In genomic region chr4:117311891-117312290, GRCm38 (mm10) we compare ENCODE assay signal across 19 mouse cellular contexts. TPM values are rescaled to one million over a fixed set of nuclear protein-coding genes. Genes with fewer than 3 reads are reported as not detected.
DNase-seq lines count a peak whose midpoint lies in the region; ATAC-seq lines count a peak whose summit lies in the region.
"Had no signal": no experiment of that assay in that cellular context is flagged by ENCODE, and none has a peak within 500 bp of the region (broad histone marks: within the 10 kb centered on the region; RNA-seq: fewer than 3 reads in every experiment).

No protein-coding gene starts in this region.

- H3K4me2 ChIP-seq in heart, embryonic 11.5 days, result peak overlapping the region; percentile 56
- H3K4me2 ChIP-seq in midbrain, embryonic 14.5 days (ENCODE audit: low read length), result no peak overlapping the region
- H3K4me2 ChIP-seq in neural tube, embryonic 15.5 days, result no peak overlapping the region

- H3K9me3 ChIP-seq in heart, embryonic 11.5 days (replicated peaks; ENCODE audit: control insufficient read depth, low read length), result no peaks in the 10 kb centered on the region
- no peaks in the 10 kb centered on the region; the same call in 1 of the 2 replicates for H3K9me3 ChIP-seq in midbrain, embryonic 10.5 days (replicated peaks)
- no peaks in the 10 kb centered on the region for H3K9me3 ChIP-seq in midbrain, embryonic 14.5 days (ENCODE audit: control insufficient read depth, low read length)
- H3K9me3 ChIP-seq in limb, embryonic 10.5 days (replicated peaks), result no peaks in the 10 kb centered on the region
- no peaks in the 10 kb centered on the region for H3K9me3 ChIP-seq in neural tube, embryonic 15.5 days (replicated peaks)
- H3K9me3 ChIP-seq: forebrain, embryonic 13.5 days; heart, embryonic 15.5 days had no signal

- 0 out of 2 replicates have a peak overlapping the region, but pooled peaks have one; percentile 24 for H3K9ac ChIP-seq in heart, embryonic 11.5 days (ENCODE audit: low read depth, low read length)
- H3K9ac ChIP-seq in midbrain, embryonic 14.5 days (replicated peaks; ENCODE audit: low read length), result no peak overlapping the region
- H3K9ac ChIP-seq in neural tube, embryonic 15.5 days (replicated peaks), result no peak overlapping the region
- H3K9ac ChIP-seq: forebrain, embryonic 13.5 days; heart, embryonic 15.5 days had no signal

- intact Hi-C loops in heart, postnatal 25 days (cut with DNase I), result no loop called here

- 40% methylated on average over 5 of the region's 5 CpGs for WGBS in heart, embryonic 11.5 days (ENCODE audit: insufficient replicate concordance)
- WGBS in midbrain, embryonic 10.5 days, result 54% methylated on average over 5 of the region's 5 CpGs
- 48% methylated on average over 5 of the region's 5 CpGs for WGBS in midbrain, embryonic 14.5 days
- 12% methylated on average over 5 of the region's 5 CpGs for WGBS in limb, embryonic 10.5 days
- WGBS in neural tube, embryonic 15.5 days, result 17% methylated on average over 5 of the region's 5 CpGs

- ATAC-seq in heart, embryonic 11.5 days (replicated peaks; ENCODE audit: insufficient number of reproducible peaks, low FRiP score, low TSS enrichment), result no peak
- no peak for ATAC-seq in midbrain, embryonic 14.5 days (ENCODE audit: low FRiP score, low TSS enrichment)
- 0 out of 2 replicates have a peak, but pooled peaks have one; percentile 52 for ATAC-seq in neural tube, embryonic 15.5 days (ENCODE audit: low FRiP score)
- ATAC-seq: activated CD4-positive, CD25-positive, alpha-beta regulatory T cell, adult 4 months; forebrain, embryonic 13.5 days had no signal

- H3K36me3 ChIP-seq in heart, embryonic 11.5 days (ENCODE audit: control insufficient read depth, insufficient read depth, low read length), result no peaks in the 10 kb centered on the region
- 0 out of 2 replicates have a peak, but pooled peaks cover 5% of the 10 kb centered on the region for H3K36me3 ChIP-seq in midbrain, embryonic 10.5 days
- no peaks in the 10 kb centered on the region for H3K36me3 ChIP-seq in midbrain, embryonic 14.5 days (ENCODE audit: control insufficient read depth, insufficient read depth, low read length)
- no peaks in the 10 kb centered on the region for H3K36me3 ChIP-seq in limb, embryonic 10.5 days
- no peaks in the 10 kb centered on the region for H3K36me3 ChIP-seq in neural tube, embryonic 15.5 days
- H3K36me3 ChIP-seq: heart, embryonic 15.5 days had no signal

- no peak overlapping the region for H3K4me3 ChIP-seq in heart, embryonic 11.5 days (ENCODE audit: low read depth, low read length)
- no peak overlapping the region for H3K4me3 ChIP-seq in midbrain, embryonic 10.5 days
- no peak overlapping the region for H3K4me3 ChIP-seq in midbrain, embryonic 14.5 days (replicated peaks; ENCODE audit: low read depth, low read length)
- peak overlapping the region; percentile 36 for H3K4me3 ChIP-seq in limb, embryonic 10.5 days
- H3K4me3 ChIP-seq in neural tube, embryonic 15.5 days (replicated peaks), result no peak overlapping the region
- H3K4me3 ChIP-seq: forebrain, embryonic 13.5 days had no signal

- DNase-seq in heart, postnatal 25 days (ENCODE audit: low spot score), result no peak
- DNase-seq in midbrain, embryonic 10.5 days (ENCODE audit: low spot score), result no peak
- no peak for DNase-seq in midbrain, embryonic 14.5 days
- no peak for DNase-seq in limb, embryonic 10.5 days (ENCODE audit: low spot score)
- no peak for DNase-seq in right cerebral cortex, adult 2 months (ENCODE audit: low spot score in 2 of 2)
- no peak for DNase-seq in lung, postnatal 4 days
- DNase-seq: cerebellum, adult 11-12 months; kidney, adult 11 months; layer of hippocampus, postnatal 36 days had no signal

- H3K27me3 ChIP-seq in heart, embryonic 11.5 days (ENCODE audit: control insufficient read depth, insufficient read depth, low read length), result peaks cover 41% of the 10 kb centered on the region
- H3K27me3 ChIP-seq in midbrain, embryonic 10.5 days (ENCODE audit: low read depth, poor library complexity, severe bottlenecking), result peaks cover 97% of the 10 kb centered on the region
- H3K27me3 ChIP-seq in midbrain, embryonic 14.5 days (ENCODE audit: control insufficient read depth, insufficient read depth, low read length), result peaks cover 24% of the 10 kb centered on the region
- peaks cover 99% of the 10 kb centered on the region for H3K27me3 ChIP-seq in limb, embryonic 10.5 days (ENCODE audit: low read depth, poor library complexity, severe bottlenecking)
- H3K27me3 ChIP-seq in neural tube, embryonic 15.5 days (replicated peaks), result peaks cover 63% of the 10 kb centered on the region

- H3K4me1 ChIP-seq in heart, embryonic 11.5 days (ENCODE audit: control insufficient read depth, insufficient read depth, low read length), result peaks cover 11% of the 10 kb centered on the region; the same call in 1 of the 2 replicates
- peaks cover 49% of the 10 kb centered on the region for H3K4me1 ChIP-seq in midbrain, embryonic 10.5 days
- H3K4me1 ChIP-seq in midbrain, embryonic 14.5 days (ENCODE audit: control insufficient read depth, insufficient read depth, low read length), result peaks cover 18% of the 10 kb centered on the region
- H3K4me1 ChIP-seq in limb, embryonic 10.5 days, result peaks cover 68% of the 10 kb centered on the region
- peaks cover 27% of the 10 kb centered on the region for H3K4me1 ChIP-seq in neural tube, embryonic 15.5 days

- H3K27ac ChIP-seq in heart, embryonic 11.5 days (ENCODE audit: low read depth, low read length), result no peak overlapping the region
- H3K27ac ChIP-seq in midbrain, embryonic 10.5 days (replicated peaks), result peak overlapping the region; percentile 4; the same call in 1 of the 2 replicates
- H3K27ac ChIP-seq in midbrain, embryonic 14.5 days (replicated peaks; ENCODE audit: low read depth, low read length), result no peak overlapping the region
- H3K27ac ChIP-seq in limb, embryonic 10.5 days, result peak overlapping the region; percentile 19; the same call in 1 of the 2 replicates
- no peak overlapping the region for H3K27ac ChIP-seq in neural tube, embryonic 15.5 days (replicated peaks)
- H3K27ac ChIP-seq: forebrain, embryonic 13.5 days; heart, embryonic 15.5 days; macrophage had no signal

RNA-seq across cellular contexts. Expression of gene Armh1, which starts 60.0 kb away (rescaled TPM):
- polyA plus RNA-seq in heart, embryonic 11.5 days (2014; fragmentation: Nextera tagmentation; extraction: Ambion mirVana), result 0.14 TPM in 1 of 2 replicates, not detected in the other
- total RNA-seq in heart, postnatal 25 days (2021), result not detected
- 0.22 and 0.36 TPM in 2 replicates for polyA plus RNA-seq in midbrain, embryonic 10.5 days (2016; fragmentation: Nextera tagmentation; extraction: Ambion mirVana)
- polyA plus RNA-seq in midbrain, embryonic 14.5 days (2014; fragmentation: Nextera tagmentation; extraction: Ambion mirVana), result 0.54 and 0.73 TPM in 2 replicates
- 0.09 and 0.25 TPM in 2 replicates for polyA plus RNA-seq in limb, embryonic 10.5 days (2016; fragmentation: Nextera tagmentation; extraction: Ambion mirVana)
- polyA plus RNA-seq in neural tube, embryonic 15.5 days (2015; fragmentation: Nextera tagmentation; extraction: Ambion mirVana), result 1.4 and 1.5 TPM in 2 replicates
- total RNA-seq: gastrocnemius, adult 8-10 months; liver, adult 2 months; monocyte, adult 5-6 weeks had no signal
- polyA plus RNA-seq: activated CD4-positive, CD25-positive, alpha-beta regulatory T cell, adult 4 months; liver, adult 2 months; macrophage; small intestine, adult 2 months had no signal

Comparison
In these comparisons a context has a peak if more than half of its experiments do, and no peak if none do; other contexts are left out.
1. H3K27ac ChIP-seq: peak in midbrain, embryonic 10.5 days (single experiment) and limb, embryonic 10.5 days (single experiment); none in heart, embryonic 11.5 days (single experiment), midbrain, embryonic 14.5 days (single experiment) and neural tube, embryonic 15.5 days (single experiment).